Mouse (Mus musculus) spleen, adult 18-20 months (tissue): ENCODE results near the gene Fam133b.

Experiments
- DNase-seq, 2 experiments: peaks; one replicate each; pipeline ENCODE4 v3.0.0; 2022; ENCODE audit warnings: mixed read lengths in 2 of 2

Gene Fam133b

GRCm38 (mm10) chr5:3543629-3544479 lies at the start of gene Fam133b:
Gene Fam133b, plus strand, starts transcription at chr5:3543833.
- peak; percentile 87 to 98 for DNase-seq

GRCm38 (mm10) chr5:3493968-3494367 lies 49.7 kb upstream of the Fam133b start:
- peak; percentile 18 to 24 for DNase-seq

DNA sequence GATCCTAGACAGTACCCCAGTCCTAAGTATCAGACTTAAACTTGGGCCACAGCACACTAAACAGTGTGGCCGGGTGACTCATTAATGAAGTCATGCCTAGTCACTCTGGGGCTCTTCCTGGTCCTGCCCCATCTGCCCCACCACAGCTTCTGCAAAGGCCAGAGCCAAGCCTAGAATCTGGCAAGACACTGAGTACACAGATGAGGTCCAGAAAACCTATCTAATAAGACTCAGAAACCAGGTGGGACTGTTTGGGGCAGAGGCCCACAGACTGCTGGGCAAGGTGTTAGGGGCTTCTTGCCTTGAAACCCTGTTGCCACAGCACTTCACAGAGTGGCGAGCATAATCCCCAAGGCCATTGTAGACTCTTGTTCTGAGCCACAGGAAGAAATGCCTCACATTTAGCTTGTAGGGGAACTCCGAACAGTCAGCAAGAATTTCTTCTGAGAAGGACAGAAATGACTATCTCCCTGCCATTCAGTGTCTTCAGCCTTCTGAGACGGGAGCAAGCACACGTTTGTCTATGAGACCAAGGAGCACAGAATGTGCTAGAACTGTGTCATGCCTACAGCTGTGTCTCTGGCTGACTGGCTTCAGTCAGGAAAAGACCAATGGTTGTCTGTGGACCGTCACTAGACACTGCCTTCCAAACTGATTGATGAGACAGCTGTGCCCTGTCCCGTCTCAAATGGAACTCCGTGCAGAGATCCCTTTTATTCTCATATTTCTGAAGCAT lies 49.0 kb upstream of the Fam133b start:
- no peak for DNase-seq

DNA sequence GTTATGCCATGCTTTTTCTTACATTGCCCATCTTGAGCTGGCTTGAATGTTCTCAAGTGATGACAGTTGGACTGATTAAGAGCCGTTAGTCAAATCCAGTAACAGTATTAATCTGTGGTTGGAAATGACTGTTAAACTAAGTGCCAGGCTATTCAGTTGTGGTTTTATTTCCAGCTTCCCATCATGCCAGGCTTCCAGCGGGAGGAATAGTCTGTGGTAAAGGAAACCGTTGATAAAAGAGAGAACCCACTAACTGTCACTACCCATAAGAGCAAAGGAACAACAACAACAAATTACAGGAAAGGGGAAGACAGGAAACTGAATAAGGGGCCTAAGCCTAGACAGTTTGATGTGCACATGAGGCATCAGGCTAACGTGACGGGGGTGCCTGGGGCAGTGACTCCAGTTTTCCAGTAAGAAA lies 46.1 kb upstream of the Fam133b start:
- no peak for DNase-seq

DNA sequence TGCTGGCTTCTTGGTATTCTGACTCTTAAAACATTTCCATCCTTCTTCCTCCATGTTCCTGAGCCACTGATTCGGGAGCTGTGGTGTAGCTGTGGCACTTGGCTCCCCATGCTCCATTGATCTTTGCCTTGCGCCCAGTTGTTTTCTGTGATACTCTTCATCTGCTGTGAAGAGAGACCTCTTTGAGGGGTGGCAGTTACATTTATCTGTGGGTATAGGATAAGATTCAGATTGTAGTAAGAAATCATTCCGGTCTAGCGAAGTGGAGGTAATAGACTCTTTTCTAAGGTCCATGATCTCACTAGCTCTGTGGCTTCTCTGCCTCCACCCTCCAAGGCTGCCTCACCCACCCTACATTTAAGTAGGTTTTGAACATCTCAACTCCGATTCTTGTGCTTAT lies 43.3 kb upstream of the Fam133b start:
- DNase-seq: no peak

GRCm38 (mm10) chr5:3500957-3501563 lies 42.6 kb upstream of the Fam133b start:
- no peak for DNase-seq

DNA sequence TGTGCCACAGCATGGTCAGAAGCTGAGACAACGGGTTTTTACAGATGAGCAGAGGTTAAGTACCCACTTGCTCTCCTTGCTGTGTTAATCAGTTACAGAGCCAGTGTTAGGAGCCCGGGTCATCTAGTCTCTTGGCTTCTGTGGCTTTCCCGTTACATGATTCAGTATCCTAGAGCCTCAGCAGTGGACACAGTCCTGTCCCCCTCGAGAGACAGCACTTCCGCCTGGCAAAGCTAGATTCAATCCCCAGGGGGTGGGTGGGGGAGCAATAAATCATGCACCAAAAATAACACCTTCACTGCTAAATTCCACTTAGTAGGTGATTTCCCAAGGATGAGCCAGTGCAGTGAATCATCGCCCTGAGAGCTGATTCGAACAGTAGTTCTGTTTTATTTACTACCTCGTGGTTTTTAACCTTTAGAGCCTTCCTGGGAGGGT lies 42.0 kb upstream of the Fam133b start:
- DNase-seq: peak in 1 of 2 experiments; percentile 25

GRCm38 (mm10) chr5:3502610-3503350 lies 40.9 kb upstream of the Fam133b start:
- DNase-seq: peak in 1 of 2 experiments; percentile 33

GRCm38 (mm10) chr5:3503373-3503772 lies 40.3 kb upstream of the Fam133b start:
- no peak for DNase-seq

GRCm38 (mm10) chr5:3503836-3504323 lies 39.8 kb upstream of the Fam133b start:
- DNase-seq: no peak

DNA sequence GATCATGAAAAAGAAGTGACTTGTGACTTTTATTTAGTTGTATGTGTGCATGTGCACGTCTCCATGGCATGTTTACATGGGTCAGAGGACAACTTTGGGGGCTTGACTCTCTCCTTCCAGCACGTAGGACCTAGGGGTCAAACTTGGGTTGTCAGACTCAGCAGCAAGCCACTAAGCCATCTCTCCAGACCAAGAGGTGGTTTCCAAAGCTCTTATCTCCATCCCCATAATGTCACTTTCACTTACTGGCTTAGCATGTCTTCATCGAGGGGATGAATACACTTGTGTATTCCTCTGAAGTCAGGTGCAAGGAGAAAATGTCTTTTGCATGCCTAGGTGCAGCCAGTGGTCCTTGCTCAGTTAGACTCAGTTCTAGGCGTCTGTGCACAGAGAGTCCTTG lies 39.2 kb upstream of the Fam133b start:
- no peak for DNase-seq

- no peak for DNase-seq
Measured at GRCm38 (mm10) chr5:3505553-3505952, 38.1 kb upstream of the Fam133b start.

GRCm38 (mm10) chr5:3508480-3509381 lies 34.9 kb upstream of the Fam133b start:
- DNase-seq: no peak

GRCm38 (mm10) chr5:3509503-3509902 lies 34.1 kb upstream of the Fam133b start:
- no peak for DNase-seq

DNA sequence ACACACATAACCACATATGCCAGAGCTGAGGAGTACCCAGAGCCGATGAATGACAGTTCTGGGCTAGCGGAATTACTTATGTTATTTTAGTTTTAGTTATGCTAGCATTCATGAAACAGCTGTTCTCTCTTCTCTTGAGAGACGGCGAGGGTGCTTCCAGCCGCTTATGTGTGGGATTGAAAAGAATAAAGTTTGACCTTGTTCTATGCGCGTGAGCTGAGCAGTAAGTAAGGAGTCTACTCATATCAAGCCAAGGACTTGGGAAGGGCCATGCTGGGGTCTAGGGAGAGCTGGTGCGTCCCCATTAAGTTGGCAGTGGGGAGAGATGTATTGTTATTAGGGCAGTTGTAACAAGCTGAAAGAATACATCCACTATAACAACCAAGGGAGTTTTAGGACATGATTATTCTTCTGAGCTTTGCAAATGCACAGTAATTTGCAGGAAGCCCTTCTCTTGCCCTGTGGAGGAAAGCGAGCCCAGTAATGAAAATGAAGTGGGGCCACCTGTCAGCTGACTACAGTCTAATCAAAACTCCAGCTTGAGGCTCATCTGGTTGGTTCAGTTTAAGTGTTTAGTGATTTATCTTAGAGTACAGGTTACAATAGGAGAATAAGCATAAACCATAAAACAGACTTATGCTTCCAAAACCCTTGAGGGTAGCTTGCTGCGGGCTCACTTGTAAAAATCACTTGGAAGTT lies 32.4 kb upstream of the Fam133b start:
- DNase-seq: no peak

DNA sequence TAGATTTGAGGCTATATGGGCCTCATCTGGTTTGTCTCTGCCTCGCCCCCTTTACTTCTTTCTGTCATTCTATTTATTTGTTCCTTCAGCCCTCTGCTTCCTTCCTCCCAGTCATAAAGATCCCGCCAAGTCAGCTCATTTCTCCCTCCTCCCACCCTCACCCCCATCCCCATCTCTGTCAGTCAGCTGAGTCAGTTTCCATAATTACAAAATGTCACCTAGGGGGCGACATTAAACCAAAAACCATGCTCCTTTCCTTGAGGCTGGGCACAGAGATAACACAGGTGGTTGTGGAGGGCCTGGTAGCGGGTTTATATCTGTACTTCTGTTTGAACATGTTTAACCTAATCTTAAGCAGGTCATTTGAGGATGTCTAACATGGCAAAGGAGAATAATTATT lies 31.0 kb upstream of the Fam133b start:
- no peak for DNase-seq

DNA sequence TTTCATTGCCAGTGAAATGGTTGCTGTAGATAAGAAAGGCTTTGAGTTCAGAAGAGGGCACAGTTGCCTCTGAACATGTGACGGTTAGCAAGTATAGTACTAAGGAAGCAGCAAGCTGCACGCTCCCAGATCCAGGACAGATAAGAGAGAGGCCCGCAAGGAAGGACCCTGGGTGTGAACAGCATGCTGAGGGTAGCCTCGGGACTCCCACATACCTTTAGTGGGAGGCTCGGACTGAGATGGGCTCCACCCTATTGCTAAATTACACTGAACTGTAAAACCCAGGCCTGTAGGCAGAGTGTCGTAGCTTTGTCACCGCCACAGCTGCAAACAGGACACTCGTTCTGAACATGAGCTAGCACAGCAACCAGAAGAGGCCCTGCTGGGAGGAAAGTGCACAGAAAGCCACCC lies 28.7 kb upstream of the Fam133b start:
- no peak for DNase-seq

DNA sequence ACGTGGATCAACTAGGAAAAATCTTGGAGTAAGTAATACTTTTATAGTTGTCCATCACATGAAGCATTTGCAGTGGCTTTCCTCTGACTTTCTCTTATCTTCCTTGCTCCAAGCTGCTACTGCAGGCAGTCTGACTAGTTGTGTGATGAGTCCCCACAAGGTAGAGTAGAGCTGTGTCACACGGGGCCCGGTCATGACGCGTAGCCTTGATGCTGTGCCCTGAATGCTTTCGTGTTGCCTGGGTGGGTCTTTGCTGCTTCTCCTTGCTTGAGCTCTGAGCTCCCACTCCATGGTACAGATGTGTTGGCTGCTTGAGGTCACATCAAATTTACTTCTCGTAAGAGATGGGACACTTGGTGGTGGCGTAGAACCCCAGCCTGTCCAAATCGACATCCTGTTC lies 28.2 kb upstream of the Fam133b start:
- no peak for DNase-seq

- DNase-seq: peak in 1 of 2 experiments; percentile 26
Measured at GRCm38 (mm10) chr5:3516481-3517075, 27.1 kb upstream of the Fam133b start.
